Comparison of ENCODE assay signal across 9 mouse cellular contexts in genomic region chr6:120302755-120303316, GRCm38 (mm10). TPM values are rescaled to one million over a fixed set of nuclear protein-coding genes. Genes with fewer than 3 reads are reported as not detected.
A peak's percentile ranks its signal among the peaks of the same experiment; 100 is the strongest.
DNase-seq lines count a peak whose midpoint lies in the region; ATAC-seq lines count a peak whose summit lies in the region.
"Had no signal": no experiment of that assay in that cellular context is flagged by ENCODE, and none has a peak within 500 bp of the region (broad histone marks: within the 10 kb centered on the region; RNA-seq: fewer than 3 reads in every experiment).

No protein-coding gene starts in this region.

- no peak for DNase-seq in kidney, adult 8-10 months
- peak; percentile 17 for DNase-seq in brain, adult 2 months (ENCODE audit: low read depth, low spot score)
- peak; percentile 37 for DNase-seq in limb, embryonic 11.5 days (ENCODE audit: low spot score)
- DNase-seq in urinary bladder, postnatal 10 days (ENCODE audit: low spot score), result no peak
- DNase-seq in adrenal gland, postnatal 25 days, result no peak
- no peak for DNase-seq in urinary bladder, postnatal 14 days (ENCODE audit: low spot score)

- H3K4me3 ChIP-seq in kidney, embryonic 14.5 days (ENCODE audit: low read length), result peak overlapping the region; percentile 26; the same call in 1 of the 2 replicates
- peak overlapping the region; percentile 29 for H3K4me3 ChIP-seq in heart, embryonic 12.5 days
- H3K4me3 ChIP-seq in limb, embryonic 11.5 days (ENCODE audit: low read depth, low read length), result no peak overlapping the region
- H3K4me3 ChIP-seq: megakaryocyte, embryonic 14.5 days had no signal

- no peaks in the 10 kb centered on the region for H3K4me1 ChIP-seq in kidney, embryonic 14.5 days (ENCODE audit: control insufficient read depth, insufficient read depth, low read length)
- peaks cover 19% of the 10 kb centered on the region for H3K4me1 ChIP-seq in heart, embryonic 12.5 days (replicated peaks)
- no peaks in the 10 kb centered on the region for H3K4me1 ChIP-seq in limb, embryonic 11.5 days (ENCODE audit: control insufficient read depth, insufficient read depth, low read length)

- no peaks in the 10 kb centered on the region for H3K36me3 ChIP-seq in kidney, embryonic 14.5 days (ENCODE audit: control insufficient read depth, insufficient read depth, low read length)
- H3K36me3 ChIP-seq in heart, embryonic 12.5 days, result no peaks in the 10 kb centered on the region
- no peaks in the 10 kb centered on the region for H3K36me3 ChIP-seq in limb, embryonic 11.5 days (ENCODE audit: control insufficient read depth, insufficient read depth, low read length)

- peak; percentile 50 for ATAC-seq in kidney, embryonic 14.5 days (ENCODE audit: low FRiP score, low TSS enrichment)
- ATAC-seq in heart, embryonic 12.5 days (ENCODE audit: insufficient number of reproducible peaks, low FRiP score), result no peak
- no peak for ATAC-seq in limb, embryonic 11.5 days (ENCODE audit: insufficient number of reproducible peaks, low FRiP score, low TSS enrichment, low read depth)

- no peak overlapping the region for H3K27ac ChIP-seq in kidney, embryonic 14.5 days (ENCODE audit: low read depth, low read length)
- no peak overlapping the region for H3K27ac ChIP-seq in heart, embryonic 12.5 days (ENCODE audit: poor library complexity, severe bottlenecking)
- no peak overlapping the region for H3K27ac ChIP-seq in limb, embryonic 11.5 days (replicated peaks; ENCODE audit: low read depth, low read length)

- H3K9ac ChIP-seq in kidney, embryonic 14.5 days (ENCODE audit: low read depth, low read length), result no peak overlapping the region
- peak overlapping the region; percentile 40 for H3K9ac ChIP-seq in heart, embryonic 12.5 days
- H3K9ac ChIP-seq in limb, embryonic 11.5 days (ENCODE audit: low read length), result no peak overlapping the region

- WGBS in kidney, embryonic 14.5 days, result 14% methylated on average over 16 of the region's 16 CpGs
- 14% methylated on average over 16 of the region's 16 CpGs for WGBS in heart, embryonic 12.5 days
- 25% methylated on average over 16 of the region's 16 CpGs for WGBS in limb, embryonic 11.5 days

- H3K4me2 ChIP-seq in kidney, embryonic 14.5 days (replicated peaks; ENCODE audit: low read depth, low read length), result peak overlapping the region; percentile 40
- H3K4me2 ChIP-seq in heart, embryonic 12.5 days, result peak overlapping the region; percentile 57
- H3K4me2 ChIP-seq in limb, embryonic 11.5 days (ENCODE audit: low read depth, severe bottlenecking), result peak overlapping the region; percentile 7; the same call in 1 of the 2 replicates

- no peaks in the 10 kb centered on the region for H3K9me3 ChIP-seq in kidney, embryonic 14.5 days (ENCODE audit: control insufficient read depth, low read length)
- H3K9me3 ChIP-seq in heart, embryonic 12.5 days (replicated peaks), result no peaks in the 10 kb centered on the region
- H3K9me3 ChIP-seq in limb, embryonic 11.5 days (ENCODE audit: control insufficient read depth, low read length), result no peaks in the 10 kb centered on the region

- H3K27me3 ChIP-seq in kidney, embryonic 14.5 days (ENCODE audit: control insufficient read depth, insufficient read depth, low read length), result no peaks in the 10 kb centered on the region
- H3K27me3 ChIP-seq in heart, embryonic 12.5 days (replicated peaks), result peaks cover 10% of the 10 kb centered on the region; the same call in 1 of the 2 replicates
- H3K27me3 ChIP-seq in limb, embryonic 11.5 days (ENCODE audit: control insufficient read depth, insufficient read depth, low read length), result no peaks in the 10 kb centered on the region

RNA-seq across cellular contexts. Expression of gene B4galnt3, which starts 8.5 kb away (rescaled TPM):
- 0.45 and 1.1 TPM in 2 replicates for polyA plus RNA-seq in kidney, embryonic 14.5 days (2014; fragmentation: Nextera tagmentation; extraction: Ambion mirVana)
- 0.53 and 0.59 TPM in 2 replicates for polyA plus RNA-seq in heart, embryonic 12.5 days (2016; fragmentation: Nextera tagmentation; extraction: Ambion mirVana)
- 0.13 and 0.19 TPM in 2 replicates for polyA plus RNA-seq in limb, embryonic 11.5 days (2014; fragmentation: Nextera tagmentation; extraction: Ambion mirVana)
- 8.0 TPM in 2 replicates for total RNA-seq in adrenal gland, postnatal 25 days (2021)

RNA-seq across cellular contexts. Expression of gene D330020A13Rik, which starts 8.7 kb away (rescaled TPM):
- polyA plus RNA-seq in kidney, embryonic 14.5 days (2014; fragmentation: Nextera tagmentation; extraction: Ambion mirVana), result 0.22 and 0.49 TPM in 2 replicates
- 0.18 and 0.27 TPM in 2 replicates for polyA plus RNA-seq in heart, embryonic 12.5 days (2016; fragmentation: Nextera tagmentation; extraction: Ambion mirVana)
- not detected in 2 replicates for polyA plus RNA-seq in limb, embryonic 11.5 days (2014; fragmentation: Nextera tagmentation; extraction: Ambion mirVana)
- total RNA-seq in adrenal gland, postnatal 25 days (2021), result 0.61 TPM in 1 of 2 replicates, not detected in the other

Comparison
In these comparisons a context has a peak if more than half of its experiments do, and no peak if none do; other contexts are left out.
1. H3K4me2 ChIP-seq: peak in every context shown above with its lines; median percentile 57 in heart, embryonic 12.5 days; 40 in kidney, embryonic 14.5 days; 7 in limb, embryonic 11.5 days.
2. DNase-seq: peak in brain, adult 2 months (single experiment) and limb, embryonic 11.5 days (single experiment); none in kidney, adult 8-10 months (0 of 2), urinary bladder, postnatal 10 days (single experiment), adrenal gland, postnatal 25 days (single experiment) and urinary bladder, postnatal 14 days (single experiment).